Mouse (Mus musculus) brain, adult 2 months (tissue): ENCODE measurements at regions not wholly inside any gene's neighbourhood (a gene's known extent, or its start where the extent isn't known, plus 50 kb on each side); places are given as distances from the start of the nearest gene placed in this dataset.

Source experiments
- DNase-seq: peaks from one replicate; pipeline ENCODE4 v3.0.0; 2011; ENCODE audit warnings: low read depth, low spot score

DNA sequence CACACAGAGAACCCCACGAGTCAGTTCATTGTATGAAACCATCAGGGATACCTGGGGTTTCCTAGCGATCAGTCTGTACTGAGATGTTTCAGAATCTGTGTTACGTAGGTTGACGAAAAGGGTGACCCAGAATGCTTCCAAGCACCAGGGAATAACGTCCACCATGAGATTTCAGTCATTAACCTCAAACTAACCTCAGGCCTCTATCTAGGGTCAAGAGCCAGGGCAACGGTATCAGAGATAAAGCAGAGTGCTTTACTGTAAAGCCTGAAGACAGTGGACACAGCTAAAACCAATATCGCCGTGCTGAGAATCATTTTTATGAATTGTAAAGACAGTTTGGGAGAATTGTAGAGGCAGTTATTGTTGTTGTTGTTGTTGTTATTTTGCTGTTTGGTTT is 52.9 kb upstream of the Errfi1 start:
- DNase-seq = no peak

DNA sequence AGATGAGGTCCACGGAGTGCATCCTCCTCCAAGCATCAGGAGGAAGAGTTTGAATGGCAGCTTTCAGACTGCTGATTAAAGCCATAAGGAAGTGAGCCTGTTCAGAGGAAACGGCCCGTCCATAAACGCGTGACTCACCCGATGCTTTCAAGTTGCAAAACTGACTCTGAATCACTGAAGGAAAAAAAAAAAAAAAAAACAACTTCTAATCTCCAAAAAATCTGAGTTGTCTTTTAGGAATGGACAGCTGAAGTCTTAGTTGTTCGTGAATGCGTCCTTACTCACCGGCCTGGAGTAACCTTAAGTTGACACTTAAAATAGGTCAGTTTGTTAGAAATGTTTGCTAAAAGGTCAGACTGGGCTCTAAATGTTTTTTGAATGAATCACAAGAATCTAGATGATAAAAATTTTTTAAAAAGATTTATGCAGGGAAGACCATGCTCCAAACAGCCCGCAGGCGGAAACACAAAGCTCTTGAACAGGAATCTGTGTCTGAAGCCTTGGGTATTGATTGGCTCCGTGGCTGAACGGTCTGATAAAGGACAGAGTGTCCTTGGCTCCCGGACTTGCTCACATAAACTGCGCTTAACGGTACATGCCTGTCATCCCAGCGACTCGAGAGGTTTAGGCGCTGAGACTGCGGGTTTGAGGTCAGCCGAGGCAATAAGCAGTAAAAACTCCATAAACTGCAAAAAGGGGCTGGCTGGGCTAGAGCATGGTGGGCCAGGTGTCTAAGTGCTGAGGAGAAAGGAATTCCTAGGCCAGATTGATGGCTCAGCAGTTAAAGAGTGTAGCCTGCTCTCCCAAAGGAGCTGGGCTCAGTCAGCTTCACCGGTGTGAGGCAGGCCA is 53.9 kb upstream of the Errfi1 start:
- DNase-seq = peak; percentile 64

DNA sequence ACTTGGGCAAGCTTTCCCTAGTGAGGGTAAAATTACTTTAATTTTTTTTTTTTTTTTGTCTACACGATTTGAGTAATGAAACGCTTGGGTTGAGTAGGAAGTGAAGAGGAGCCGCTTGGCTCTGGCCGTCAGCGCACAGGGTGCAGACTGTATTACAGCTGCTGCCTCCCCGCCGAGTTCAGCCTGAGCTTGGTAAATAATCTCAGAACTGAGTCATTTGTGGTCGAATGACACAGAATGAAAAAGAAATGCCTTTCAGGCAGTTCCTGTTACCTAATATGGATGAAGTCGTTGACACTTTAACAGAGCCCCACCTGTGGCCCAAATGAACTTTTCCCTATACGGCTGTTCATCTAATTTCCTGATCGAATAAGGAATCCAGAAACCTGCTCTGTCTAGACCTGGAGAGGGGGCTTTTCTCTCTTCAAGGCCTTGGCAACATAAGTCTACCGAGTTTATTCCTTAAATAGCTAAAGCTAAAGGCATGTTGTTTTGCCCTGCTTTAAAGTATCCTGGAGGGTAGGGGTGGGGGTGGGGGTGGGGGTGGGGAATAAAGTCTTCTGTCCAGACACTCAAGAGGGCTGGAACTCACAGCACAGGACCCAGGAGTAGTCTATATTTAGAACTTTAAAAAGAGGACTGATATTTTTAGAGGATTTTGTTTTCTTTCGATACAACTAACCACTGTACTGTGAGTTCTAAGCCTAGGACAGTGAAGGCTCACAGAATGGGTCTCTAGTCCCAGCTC is 54.8 kb upstream of the Errfi1 start:
- DNase-seq = peak; percentile 75

GRCm38 (mm10) chr4:150798281-150798680 is 55.4 kb upstream of the Errfi1 start:
- no peak for DNase-seq

DNA sequence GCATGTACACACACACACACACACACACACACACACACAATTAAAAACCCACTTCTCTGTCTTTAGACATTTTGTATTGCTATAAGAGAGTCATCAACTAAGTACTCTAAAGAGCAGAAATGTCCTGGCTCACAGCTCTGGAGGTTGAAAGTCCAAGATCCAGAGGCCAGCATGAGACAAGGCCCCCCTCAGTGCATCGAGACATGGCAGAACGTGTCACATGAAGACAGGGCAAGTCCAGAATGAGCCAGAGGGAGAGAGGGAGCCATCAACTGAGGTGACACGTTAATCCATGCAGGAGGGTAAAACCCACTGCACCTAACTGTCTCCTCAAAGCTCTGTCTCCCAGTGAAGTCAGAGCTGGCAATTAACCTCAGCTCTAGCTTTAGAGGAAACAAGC is 56.7 kb upstream of the Errfi1 start:
- DNase-seq = no peak

- no peak for DNase-seq
Measured at GRCm38 (mm10) chr4:150794878-150795277, 58.8 kb upstream of the Errfi1 start.

- peak; percentile 73 for DNase-seq
Measured at GRCm38 (mm10) chr4:150794257-150794794, 59.4 kb upstream of the Errfi1 start.

DNA sequence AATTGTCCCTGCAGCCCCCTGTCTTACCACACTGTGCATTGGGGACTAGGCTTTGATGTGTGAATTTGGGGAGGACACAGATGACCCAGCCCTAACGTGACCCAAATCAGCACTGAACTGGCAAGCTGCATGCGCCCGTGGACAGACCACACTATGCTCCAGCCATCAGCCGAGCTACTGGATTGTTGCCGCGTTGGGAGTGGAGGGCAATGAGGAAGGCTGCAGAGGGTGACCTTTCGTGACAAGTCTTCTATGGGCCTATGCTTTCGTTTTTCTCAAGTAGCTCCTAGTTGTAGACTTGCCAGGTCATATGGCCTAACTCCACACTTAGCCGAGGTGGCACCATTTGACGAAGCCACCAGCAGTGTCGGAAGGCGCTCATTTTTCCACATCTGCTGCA is 60.6 kb upstream of the Errfi1 start:
- DNase-seq = no peak

DNA sequence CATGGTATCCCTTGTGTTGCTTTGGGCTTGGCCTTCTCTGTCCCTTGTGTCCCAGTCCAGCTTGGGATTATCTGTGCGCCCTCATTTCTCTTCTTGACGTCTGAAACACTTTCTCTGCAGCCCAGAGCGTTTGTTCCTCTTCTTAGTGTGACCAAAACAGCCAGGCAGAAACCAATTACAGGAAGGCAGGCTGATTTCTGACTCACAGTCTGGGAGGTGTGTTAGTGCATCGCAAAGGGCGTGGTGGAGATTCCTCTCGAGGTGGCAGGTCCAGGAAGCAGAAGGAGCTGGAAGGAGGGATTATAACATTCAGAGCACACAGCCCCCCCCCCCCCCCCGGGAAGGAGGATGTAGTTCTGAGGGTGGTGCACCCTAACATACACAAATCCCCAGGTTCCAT is 64.6 kb upstream of the Errfi1 start:
- DNase-seq = no peak

GRCm38 (mm10) chr4:150787113-150787512 is 66.6 kb upstream of the Errfi1 start:
- DNase-seq = no peak

DNA sequence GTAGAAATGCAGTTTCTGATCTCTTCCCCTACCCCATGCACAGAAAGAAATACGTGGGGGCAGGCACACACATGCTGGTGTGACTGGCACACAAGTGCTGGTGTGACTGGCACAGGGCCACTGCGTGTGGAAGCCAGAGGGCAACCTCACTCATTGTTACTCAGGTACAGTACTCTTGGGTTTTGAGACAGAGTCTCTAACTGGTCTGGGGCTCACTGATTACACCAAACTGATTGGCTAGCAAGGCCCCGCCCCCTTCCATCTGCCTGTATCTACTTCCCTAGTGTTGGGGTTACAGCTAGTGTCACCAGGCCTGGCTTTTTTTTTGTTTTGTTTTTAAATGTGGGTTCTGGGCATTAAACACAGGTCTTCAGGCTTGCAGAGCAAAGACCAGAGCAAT is 67.1 kb upstream of the Errfi1 start:
- DNase-seq = no peak

- DNase-seq = no peak
Measured at GRCm38 (mm10) chr4:150784491-150785451, 68.9 kb upstream of the Errfi1 start.

GRCm38 (mm10) chr4:150781304-150781703 is 72.4 kb upstream of the Errfi1 start:
- DNase-seq = no peak

DNA sequence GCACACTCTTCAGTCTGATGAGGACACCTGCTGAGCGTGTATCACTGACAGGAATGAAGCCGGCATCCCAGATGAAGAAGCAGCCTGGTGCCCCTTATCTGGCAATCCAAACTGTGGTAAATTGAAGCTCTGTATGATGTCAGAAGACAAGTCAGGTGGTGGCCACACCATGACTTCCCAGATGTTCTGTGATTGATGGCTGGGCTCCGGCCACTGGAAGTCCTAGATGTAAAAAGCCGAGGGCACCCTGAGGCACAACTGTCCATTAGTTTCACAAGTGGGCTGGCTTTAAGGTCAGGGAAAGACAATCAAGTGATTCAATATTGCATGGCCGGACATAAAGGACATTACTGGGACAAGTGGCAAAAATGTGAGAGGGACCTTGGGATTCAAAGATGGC is 74.4 kb upstream of the Errfi1 start:
- DNase-seq = no peak

- no peak for DNase-seq
Measured at GRCm38 (mm10) chr4:150778683-150779082, 75.0 kb upstream of the Errfi1 start.

DNA sequence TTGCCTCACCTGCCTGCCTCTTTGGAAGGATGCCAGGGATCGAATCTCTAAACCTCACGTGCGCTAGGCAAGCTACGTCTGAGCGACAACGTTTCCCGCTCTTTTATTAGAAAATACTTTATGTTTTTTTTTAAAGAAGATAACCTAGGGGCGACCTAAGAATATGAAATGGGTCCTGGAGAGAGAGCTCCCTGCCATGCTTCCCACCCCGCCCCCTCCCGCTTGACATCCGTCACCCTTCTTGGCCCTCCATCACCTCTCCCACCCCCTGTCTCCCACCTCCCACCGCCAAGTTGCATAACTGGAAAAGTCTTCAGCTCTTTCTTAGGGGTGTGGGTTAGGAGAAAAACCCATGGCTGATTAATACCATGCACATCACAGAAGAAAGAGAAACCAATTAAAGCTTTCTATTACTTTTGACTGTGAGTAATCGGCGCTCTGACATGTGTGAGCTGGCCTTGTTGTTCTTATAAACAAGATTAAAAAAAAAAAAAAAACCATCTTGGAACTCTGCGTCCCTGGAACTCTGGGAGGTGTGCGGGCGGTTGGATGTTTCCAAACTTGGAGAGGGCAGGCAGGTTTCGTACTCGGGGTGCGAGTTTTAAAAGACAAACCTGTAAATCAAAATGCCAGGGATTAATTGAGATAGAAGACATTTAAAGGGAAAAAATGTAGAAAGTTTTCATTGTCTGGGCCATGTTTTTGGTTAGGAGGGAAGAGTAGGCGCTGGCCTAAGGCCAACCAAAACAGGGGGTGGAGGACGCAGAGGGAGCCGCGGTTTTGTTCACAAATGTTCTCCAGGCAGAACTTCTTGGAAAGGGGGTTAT is 77.8 kb upstream of the Errfi1 start:
- DNase-seq = no peak

DNA sequence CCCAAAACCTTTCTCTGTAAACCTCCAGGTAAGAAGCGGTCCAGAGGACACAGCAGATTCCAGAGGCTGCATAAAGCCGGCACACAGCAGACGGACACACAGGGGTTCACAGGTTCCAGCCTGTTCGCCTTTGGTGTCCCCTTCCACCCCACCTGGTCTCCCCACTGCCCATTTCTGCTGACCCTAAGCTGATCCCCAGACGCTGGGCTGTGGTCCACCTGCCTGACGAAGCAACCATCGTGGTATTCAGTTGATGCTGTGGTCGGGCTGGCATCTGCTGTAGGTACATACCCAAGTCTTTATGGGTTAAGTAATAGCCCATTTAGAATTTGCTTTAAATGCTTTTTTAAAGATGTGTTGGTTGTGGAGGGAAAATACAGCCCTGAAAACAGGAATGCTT is 78.4 kb upstream of the Errfi1 start:
- no peak for DNase-seq

- no peak for DNase-seq
Measured at GRCm38 (mm10) chr4:150774289-150774914, 79.3 kb upstream of the Errfi1 start.

DNA sequence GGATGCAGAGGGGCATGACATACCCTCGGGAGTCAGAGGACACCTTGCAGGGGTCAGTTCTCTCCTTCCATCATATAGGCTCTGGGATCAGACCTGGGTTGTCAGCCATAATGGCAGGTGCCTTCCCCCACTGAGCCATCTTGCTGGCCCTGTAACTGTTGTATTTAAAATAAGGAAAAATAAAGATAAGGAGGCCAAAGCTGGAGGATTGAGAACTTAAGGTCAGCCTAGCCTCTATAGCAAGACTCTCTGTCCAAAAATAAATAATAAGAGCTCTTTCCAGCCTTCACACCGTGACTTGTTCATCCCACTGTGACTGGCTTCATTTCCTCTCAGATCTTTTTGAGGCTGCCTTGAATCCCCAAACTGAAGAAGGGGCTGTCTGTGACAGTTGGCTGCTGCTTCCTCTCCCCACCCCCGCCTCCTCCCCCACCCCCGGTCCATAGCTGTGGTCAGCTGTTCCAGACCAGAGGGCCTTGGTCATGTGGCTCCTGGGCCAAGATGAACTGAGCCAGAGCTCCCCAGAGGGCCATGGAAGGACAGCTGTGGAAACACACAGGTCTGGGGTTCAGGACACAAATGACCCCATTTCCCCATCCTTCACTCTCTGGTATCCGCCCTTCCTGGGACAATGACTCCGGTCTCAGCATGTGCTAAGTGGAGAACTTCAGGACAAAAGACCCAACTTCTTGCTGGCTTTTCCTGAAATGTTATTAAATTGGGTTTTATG is 81.6 kb upstream of the Errfi1 start:
- no peak for DNase-seq

GRCm38 (mm10) chr4:150771469-150771868 is 82.2 kb upstream of the Errfi1 start:
- DNase-seq = no peak
